Mouse (Mus musculus): ENCODE measurements around the gene Pate4.

- TF ChIP-seq CTCF (IDR thresholded peaks at IDR 0.05; ENCODE audit: extremely low read depth, insufficient read depth, insufficient read length, insufficient replicate concordance) (no peak), POLR2A (IDR thresholded peaks at IDR 0.05; ENCODE audit: low read depth, low read length) (no peak)
Measured at GRCm38 (mm10) chr9:35614005-35614404, 2.3 kb upstream of the Pate4 start.

Measured in spleen, adult 2 months (tissue).